Mouse (Mus musculus): ENCODE measurements around the gene Rpl31.

Rpl31 gene

GRCm38 (mm10) chr1:39367601-39368266 is at the start of gene Rpl31:
Rpl31 (plus strand) TSS chr1:39367842.
- CTCF ChIA-PET: no interaction called here

GRCm38 (mm10) chr1:39317935-39318334 is 49.7 kb upstream of the Rpl31 start:
- CTCF ChIA-PET: no interaction called here

- CTCF ChIA-PET: no interaction called here
Measured at GRCm38 (mm10) chr1:39318870-39319269, 48.8 kb upstream of the Rpl31 start.

- CTCF ChIA-PET: interaction anchor here (0.7 kb wide), 1 partner anchor 98 kb away, joined by 3 read pairs; no protein-coding TSS in a partner anchor
Measured at GRCm38 (mm10) chr1:39321954-39322353, 45.7 kb upstream of the Rpl31 start.

- CTCF ChIA-PET: no interaction called here
Measured at GRCm38 (mm10) chr1:39325228-39325627, 42.4 kb upstream of the Rpl31 start.

GRCm38 (mm10) chr1:39327546-39327945 is 40.1 kb upstream of the Rpl31 start:
- CTCF ChIA-PET: no interaction called here

GRCm38 (mm10) chr1:39330857-39331594 is 36.6 kb upstream of the Rpl31 start:
- CTCF ChIA-PET: interaction anchor here (0.6 kb wide), 1 partner anchor 18 kb away, joined by 4 read pairs; no protein-coding TSS in a partner anchor

GRCm38 (mm10) chr1:39332456-39332855 is 35.2 kb upstream of the Rpl31 start:
- CTCF ChIA-PET: no interaction called here

- CTCF ChIA-PET: no interaction called here
Measured at GRCm38 (mm10) chr1:39335561-39336196, 32.0 kb upstream of the Rpl31 start.

- CTCF ChIA-PET: no interaction called here
Measured at GRCm38 (mm10) chr1:39336788-39337187, 30.9 kb upstream of the Rpl31 start.

- CTCF ChIA-PET: no interaction called here
Measured at GRCm38 (mm10) chr1:39338831-39339230, 28.8 kb upstream of the Rpl31 start.

- CTCF ChIA-PET: no interaction called here
Measured at GRCm38 (mm10) chr1:39339455-39339854, 28.2 kb upstream of the Rpl31 start.

- CTCF ChIA-PET: no interaction called here
Measured at GRCm38 (mm10) chr1:39340156-39340555, 27.5 kb upstream of the Rpl31 start.

- CTCF ChIA-PET: no interaction called here
Measured at GRCm38 (mm10) chr1:39340647-39341046, 27.0 kb upstream of the Rpl31 start.

- CTCF ChIA-PET: no interaction called here
Measured at GRCm38 (mm10) chr1:39341807-39342206, 25.8 kb upstream of the Rpl31 start.

- CTCF ChIA-PET: no interaction called here
Measured at GRCm38 (mm10) chr1:39343242-39343641, 24.4 kb upstream of the Rpl31 start.

GRCm38 (mm10) chr1:39344981-39345600 is 22.6 kb upstream of the Rpl31 start:
- CTCF ChIA-PET: no interaction called here

- CTCF ChIA-PET: no interaction called here
Measured at GRCm38 (mm10) chr1:39349001-39349400, 18.6 kb upstream of the Rpl31 start.

GRCm38 (mm10) chr1:39349427-39349826 is 18.2 kb upstream of the Rpl31 start:
- CTCF ChIA-PET: no interaction called here

GRCm38 (mm10) chr1:39361754-39362514 is 5.7 kb upstream of the Rpl31 start:
- CTCF ChIA-PET: no interaction called here

- CTCF ChIA-PET: no interaction called here
Measured at GRCm38 (mm10) chr1:39362515-39362893, 5.1 kb upstream of the Rpl31 start.

- CTCF ChIA-PET: no interaction called here
Measured at GRCm38 (mm10) chr1:39365562-39365961, 2.1 kb upstream of the Rpl31 start.

Data from spleen, embryonic (tissue).